Mouse (Mus musculus) E14TG2a.4 (cell line): ENCODE data around the gene Oas2.

Source experiments
- CTCF ChIP-seq: conservative IDR thresholded peaks from 2 replicates; pipeline ENCODE4 v1.5.1; 2014; ENCODE audit warnings: low read length
- NANOG ChIP-seq: IDR thresholded peaks from 2 replicates; pipeline ENCODE4 v1.6.1; 2014; ENCODE audit warnings: borderline replicate concordance, low read length, mixed read lengths
- POU5F1 ChIP-seq: IDR thresholded peaks from 2 replicates; pipeline ENCODE4 v1.6.1; 2014; ENCODE audit warnings: low read length, borderline replicate concordance

GRCm38 (mm10) chr5:120700996-120701790 is 48.5 kb downstream of the Oas2 start:
- no peak for TF ChIP-seq CTCF
- no peak for TF ChIP-seq NANOG
- TF ChIP-seq POU5F1, result no peak
